Mouse (Mus musculus) forebrain, postnatal 0 days (tissue): ENCODE data around the gene Gpr157. TPM values are rescaled to one million over a fixed set of nuclear protein-coding genes. Genes with fewer than 3 reads are reported as not detected.

Experiments
- ATAC-seq: fragments of 200-750 bp; cut with Nextera tagmentation; 2 replicates; pipeline ENCODE4 v1.8.0; 2017; ENCODE audit warnings: mild to moderate bottlenecking, moderate library complexity
- DNase-seq: peaks from one replicate; pipeline ENCODE4 v3.0.0-alpha.2; 2015
- H3K27ac ChIP-seq: fragments of 300-500 bp; sonication (generic); 2 replicates; pipeline ENCODE4 v1.5.1; 2014; ENCODE audit warnings: low read depth, mild to moderate bottlenecking, antibody characterized with exemption, low read length, moderate library complexity, mixed read lengths
- H3K27me3 ChIP-seq: fragments of 300-500 bp; sonication (generic); 2 replicates; pipeline ENCODE4 v1.6.1; 2014; ENCODE audit warnings: mild to moderate bottlenecking, low read length, mixed read lengths; ENCODE audit not compliant: insufficient read depth
- H3K36me3 ChIP-seq: fragments of 300-500 bp; sonication (generic); 2 replicates; pipeline ENCODE4 v1.6.1; 2014; ENCODE audit warnings: mild to moderate bottlenecking, moderate library complexity; ENCODE audit not compliant: insufficient read depth
- H3K4me1 ChIP-seq: fragments of 300-500 bp; sonication (generic); 2 replicates; pipeline ENCODE4 v1.6.1; 2014; ENCODE audit warnings: antibody characterized with exemption; ENCODE audit not compliant: insufficient read depth
- H3K4me2 ChIP-seq: fragments of 300-500 bp; sonication (generic); 2 replicates; pipeline ENCODE4 v1.6.1; 2014; ENCODE audit warnings: low read depth, mild to moderate bottlenecking, moderate library complexity
- H3K4me3 ChIP-seq: fragments of 300-500 bp; sonication (generic); 2 replicates; pipeline ENCODE4 v1.5.1; 2014; ENCODE audit warnings: low read depth, low read length, mixed read lengths
- H3K9ac ChIP-seq: fragments of 300-500 bp; sonication (generic); 2 replicates; pipeline ENCODE4 v1.6.1; 2014; ENCODE audit warnings: mild to moderate bottlenecking
- H3K9me3 ChIP-seq: fragments of 300-500 bp; sonication (generic); 2 replicates; pipeline ENCODE4 v1.6.1; 2016; ENCODE audit warnings: low read length
- CTCF ChIP-seq: sonication (generic); IDR thresholded peaks from 2 replicates; pipeline ENCODE4 v1.5.1; 2016; ENCODE audit warnings: antibody characterized with exemption, control low read depth, low read depth
- WGBS: fragments of 180-500 bp; shearing (Covaris S2); extraction: QIAGEN DNeasy Blood & Tissue Kit; methylation state at CpG from one replicate; pipeline ENCODE4 v1.1.7; 2014; 5-methylcytosine and 5-hydroxymethylcytosine counted together
- polyA plus RNA-seq: library from polyadenylated mRNA; unstranded; fragments of >200 nt; fragmentation: Nextera tagmentation; extraction: Ambion mirVana; gene quantifications from 2 replicates; pipeline ENCODE4 v1.2.1, GENCODE M21; 2015
- total RNA-seq: library from RNA; depleted of rRNA; stranded (reverse); fragments of >200 nt; gene quantifications from 2 replicates; pipeline ENCODE4 v1.2.3, GENCODE M21; 2014

The Gpr157 gene
- total and polyA plus RNA-seq, 2 experiments from 2014 or later, result 0.31 to 1.8 TPM

DNA sequence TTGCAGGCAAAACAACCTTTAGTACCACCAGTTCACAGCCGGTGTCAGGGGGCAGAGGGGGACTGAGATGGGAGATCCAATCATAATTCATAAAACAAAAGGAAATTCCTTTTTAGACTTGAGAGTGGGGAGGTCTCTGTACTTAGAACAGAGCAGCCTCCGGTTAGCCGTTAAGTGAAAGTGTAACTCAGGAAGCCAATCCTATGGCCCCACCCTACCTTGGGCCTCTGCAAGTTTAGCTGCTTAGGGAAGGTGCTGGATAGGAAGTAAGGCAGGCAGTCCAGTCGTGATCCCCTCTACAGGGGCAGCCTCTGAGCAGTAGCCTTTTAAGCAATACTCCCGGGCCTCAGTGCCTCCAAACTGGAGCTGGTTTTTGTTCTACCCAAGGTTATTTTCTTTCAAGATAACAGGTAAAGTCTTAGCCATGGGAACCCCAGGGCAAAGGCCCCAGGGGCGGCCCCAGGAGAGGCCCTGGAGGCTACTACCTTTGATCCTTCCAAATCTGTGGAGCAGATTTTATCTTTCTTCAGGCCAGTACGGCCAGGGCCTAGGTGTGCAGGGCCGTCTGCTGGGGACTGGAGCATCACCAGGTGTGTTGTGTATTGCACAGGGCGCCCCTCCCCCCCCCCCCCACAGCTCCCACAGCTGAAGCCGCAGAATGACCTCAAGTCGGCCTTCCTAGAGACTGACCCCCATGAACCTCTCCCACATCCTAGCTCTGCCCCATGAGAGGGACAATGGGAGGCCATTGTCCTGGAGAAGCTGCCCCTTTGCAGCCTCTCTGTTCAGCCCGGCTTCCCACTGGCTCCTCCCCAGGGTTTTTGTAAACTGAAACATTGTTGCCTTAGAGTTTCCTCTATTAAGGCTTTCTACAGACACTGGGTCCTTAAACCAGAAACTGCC, 6.6 kb downstream of the Gpr157 start:
- peaks cover 3% of the 10 kb centered on the region for H3K27me3 ChIP-seq
- no peak for DNase-seq
- no peak overlapping the region for H3K27ac ChIP-seq
- 25% methylated on average over 11 of the region's 12 CpGs for WGBS
- H3K4me2 ChIP-seq, result no peak overlapping the region
- no peak for ATAC-seq
- no peaks in the 10 kb centered on the region for H3K4me1 ChIP-seq
- H3K36me3 ChIP-seq, result no peaks in the 10 kb centered on the region
- no peak for TF ChIP-seq CTCF
- H3K4me3 ChIP-seq, result no peak overlapping the region
- no peaks in the 10 kb centered on the region for H3K9me3 ChIP-seq
- no peak overlapping the region for H3K9ac ChIP-seq

GRCm38 (mm10) chr4:150094463-150094789, 7.3 kb downstream of the Gpr157 start:
- 34% methylated on average over 5 of the region's 5 CpGs for WGBS
- H3K27ac ChIP-seq, result no peak overlapping the region

GRCm38 (mm10) chr4:150096309-150096708, 9.1 kb downstream of the Gpr157 start:
- Histone ChIP-seq H3K9me3 (no peaks in the 10 kb centered on the region), H3K4me1 (no peaks in the 10 kb centered on the region), H3K27ac (no peak overlapping the region), H3K9ac (no peak overlapping the region), H3K36me3 (no peaks in the 10 kb centered on the region), H3K4me3 (no peak overlapping the region), H3K27me3 (peaks cover 3% of the 10 kb centered on the region), H3K4me2 (no peak overlapping the region)
- no peak for ATAC-seq
- no peak for TF ChIP-seq CTCF
- DNase-seq, result no peak
- WGBS, result 83% methylated on average over 7 of the region's 7 CpGs

More at GRCm38 (mm10) chr4:150094463-150094789, 7.3 kb downstream of the Gpr157 start:
- no peak for DNase-seq
- TF ChIP-seq CTCF, result no peak
- H3K27me3 ChIP-seq, result peaks cover 3% of the 10 kb centered on the region
- H3K9ac ChIP-seq, result no peak overlapping the region
- no peaks in the 10 kb centered on the region for H3K4me1 ChIP-seq
- H3K36me3 ChIP-seq, result no peaks in the 10 kb centered on the region
- no peak overlapping the region for H3K4me3 ChIP-seq
- no peaks in the 10 kb centered on the region for H3K9me3 ChIP-seq
- ATAC-seq, result no peak
- H3K4me2 ChIP-seq, result no peak overlapping the region

- 91% methylated on average over 4 of the region's 4 CpGs for WGBS
- Histone ChIP-seq H3K9ac (no peak overlapping the region), H3K27me3 (peaks cover 3% of the 10 kb centered on the region), H3K36me3 (no peaks in the 10 kb centered on the region), H3K27ac (no peak overlapping the region), H3K4me2 (no peak overlapping the region), H3K9me3 (no peaks in the 10 kb centered on the region), H3K4me1 (no peaks in the 10 kb centered on the region), H3K4me3 (no peak overlapping the region)
- no peak for DNase-seq
- ATAC-seq, result no peak
- TF ChIP-seq CTCF, result no peak
Observed at GRCm38 (mm10) chr4:150097847-150098246, 10.7 kb downstream of the Gpr157 start.

- no peaks in the 10 kb centered on the region for H3K9me3 ChIP-seq
- no peaks in the 10 kb centered on the region for H3K4me1 ChIP-seq
- H3K4me3 ChIP-seq, result no peak overlapping the region
- WGBS, result 18% methylated on average over 10 of the region's 10 CpGs
- no peak overlapping the region for H3K27ac ChIP-seq
- DNase-seq (peak; percentile 80), ATAC-seq (no peak)
- H3K27me3 ChIP-seq, result peaks cover 3% of the 10 kb centered on the region
- no peak overlapping the region for H3K9ac ChIP-seq
- no peak overlapping the region for H3K4me2 ChIP-seq
- no peaks in the 10 kb centered on the region for H3K36me3 ChIP-seq
- TF ChIP-seq CTCF, result peak; percentile 98
Observed at GRCm38 (mm10) chr4:150098880-150099279, 11.7 kb downstream of the Gpr157 start.

DNA sequence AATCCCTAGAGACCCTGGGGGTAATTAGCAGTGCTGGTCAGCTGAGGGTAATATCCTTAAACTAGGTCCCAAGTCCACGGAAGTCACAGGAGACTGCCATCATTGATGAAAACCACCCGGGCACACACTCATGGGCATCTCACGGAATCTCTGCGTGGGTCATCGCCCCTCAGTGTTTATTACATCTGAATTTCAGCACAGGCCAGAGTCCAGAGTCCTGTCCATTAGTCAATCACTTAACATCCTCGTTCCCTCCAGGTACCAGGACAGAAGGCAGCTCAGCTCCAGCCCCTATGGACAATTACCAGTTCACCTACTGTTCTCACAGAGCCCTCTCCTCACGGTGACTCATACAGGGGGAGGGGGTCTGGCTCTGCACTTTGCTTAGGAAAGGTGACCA, 15.7 kb downstream of the Gpr157 start:
- Histone ChIP-seq H3K9me3 (no peaks in the 10 kb centered on the region), H3K4me1 (no peaks in the 10 kb centered on the region), H3K4me3 (no peak overlapping the region), H3K27ac (no peak overlapping the region), H3K4me2 (no peak overlapping the region), H3K9ac (no peak overlapping the region), H3K27me3 (no peaks in the 10 kb centered on the region), H3K36me3 (no peaks in the 10 kb centered on the region)
- TF ChIP-seq CTCF, result no peak
- no peak for ATAC-seq
- 87% methylated on average over 7 of the region's 7 CpGs for WGBS
- no peak for DNase-seq

DNA sequence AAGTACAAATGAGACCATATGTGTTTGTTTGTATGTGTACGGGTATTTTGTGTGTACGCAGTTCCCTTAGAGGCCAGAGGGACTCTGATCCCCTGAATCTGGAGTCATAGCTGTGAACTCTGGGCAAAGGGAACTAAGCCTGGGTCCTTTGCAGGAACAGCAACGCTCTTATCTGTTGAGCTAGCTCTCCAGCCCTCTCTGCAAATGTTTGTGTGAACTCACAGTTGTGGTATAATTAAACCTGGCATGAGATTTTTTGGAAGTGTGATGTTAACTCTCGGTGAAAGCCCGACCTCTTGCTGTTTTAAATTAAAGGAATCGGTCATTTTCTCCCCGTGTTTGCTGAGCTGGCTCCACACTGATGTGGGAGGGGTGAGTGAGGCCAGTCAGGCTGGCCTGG, 18.5 kb downstream of the Gpr157 start:
- TF ChIP-seq CTCF, result no peak
- no peak overlapping the region for H3K27ac ChIP-seq
- H3K36me3 ChIP-seq, result no peaks in the 10 kb centered on the region
- no peak overlapping the region for H3K4me3 ChIP-seq
- no peaks in the 10 kb centered on the region for H3K27me3 ChIP-seq
- DNase-seq, result no peak
- ATAC-seq, result no peak
- WGBS, result 53% methylated on average over 7 of the region's 7 CpGs
- H3K4me1 ChIP-seq, result no peaks in the 10 kb centered on the region
- no peak overlapping the region for H3K4me2 ChIP-seq
- H3K9me3 ChIP-seq, result no peaks in the 10 kb centered on the region
- H3K9ac ChIP-seq, result no peak overlapping the region
